Mouse (Mus musculus) layer of hippocampus, adult 9-10 months (tissue): ENCODE results near the gene Klrg1.

Source experiments
- DNase-seq: peaks from one replicate; pipeline ENCODE4 v3.0.0; 2022; ENCODE audit warnings: low spot score

Klrg1 gene

DNA sequence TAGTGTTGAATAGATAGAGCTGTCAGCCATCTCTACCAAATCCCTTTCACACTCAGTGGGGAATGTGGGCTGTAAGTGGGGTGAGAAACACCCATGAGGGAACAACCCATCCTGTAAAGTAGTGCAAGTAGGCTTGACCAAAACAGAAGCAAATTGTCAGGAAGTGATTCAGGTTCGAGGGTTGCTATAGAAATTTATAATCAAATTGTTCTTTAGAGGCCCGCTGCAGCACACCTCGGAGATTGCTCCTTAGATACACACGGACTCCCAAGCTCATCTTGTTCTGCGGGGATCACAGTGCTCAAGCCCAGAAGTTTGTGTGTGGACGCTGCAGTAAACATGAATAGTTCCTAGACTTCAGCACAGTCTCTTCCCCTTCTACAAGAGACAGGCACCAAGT lies at the start of gene Klrg1:
TSS of gene Klrg1 (minus strand) at position 101 of the 400 bp plus-strand sequence.
- DNase-seq = no peak

DNA sequence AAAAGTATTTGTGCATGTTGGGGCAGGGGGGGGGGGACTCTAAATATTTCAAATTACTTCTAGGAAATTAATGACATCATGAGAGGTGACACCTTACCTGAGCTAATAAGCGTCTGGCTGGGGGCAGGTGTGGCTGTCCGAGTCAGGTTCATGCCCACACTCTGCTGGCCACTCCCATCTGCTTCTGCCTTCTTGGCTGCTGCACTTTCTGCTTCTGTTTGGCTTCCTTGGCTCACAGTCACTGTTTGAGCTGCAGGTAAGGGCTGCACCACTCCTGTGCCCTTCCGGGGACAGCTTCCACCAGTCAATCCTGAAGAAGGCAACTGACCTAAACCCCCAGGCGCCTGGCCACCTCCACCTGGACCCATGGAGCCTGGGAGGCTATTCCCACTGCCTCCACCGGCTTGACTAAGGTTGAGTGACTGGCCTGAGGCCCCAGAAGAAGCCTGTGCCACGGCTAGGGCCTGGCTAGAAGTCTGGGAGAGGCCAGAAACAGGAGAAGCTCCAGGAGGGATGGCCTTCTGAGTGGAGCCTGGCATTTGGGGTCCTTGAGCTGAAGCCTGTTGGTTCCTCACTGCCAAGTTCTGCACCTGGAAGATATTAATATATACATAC lies 42.8 kb upstream of the Klrg1 start:
- DNase-seq = no peak

GRCm38 (mm10) chr6:122318726-122319125 lies 36.0 kb upstream of the Klrg1 start:
- DNase-seq = no peak

DNA sequence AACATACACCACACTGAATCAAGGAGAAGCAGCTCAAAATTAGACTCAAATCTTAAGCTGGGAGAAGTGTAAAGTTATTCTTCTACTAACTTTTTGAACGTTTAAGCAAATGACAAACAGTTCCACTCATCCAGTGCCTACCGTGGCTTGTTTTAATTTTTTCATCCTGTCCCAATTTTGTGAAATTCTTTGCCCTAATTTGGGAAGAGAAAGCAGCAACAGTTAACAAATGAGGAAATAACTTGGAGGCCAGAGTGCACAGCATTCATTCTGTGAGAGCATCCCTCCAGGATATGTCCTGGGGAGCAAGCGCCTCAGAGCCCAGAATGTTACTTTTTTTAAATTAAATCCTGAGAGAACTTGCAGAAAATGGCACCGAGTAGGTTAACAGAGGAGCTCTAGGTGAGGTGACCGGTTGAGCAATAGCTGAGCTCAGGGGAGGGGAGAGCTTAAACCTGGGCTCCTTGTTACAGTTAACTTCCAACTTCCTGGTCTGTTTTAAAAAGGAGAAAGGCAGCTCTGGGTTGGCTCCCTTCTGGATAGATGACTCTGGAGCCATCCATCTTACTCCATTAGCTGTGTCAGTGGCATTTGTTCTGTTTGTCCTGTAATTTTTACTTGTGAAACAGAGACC lies 27.6 kb upstream of the Klrg1 start:
- no peak for DNase-seq

DNA sequence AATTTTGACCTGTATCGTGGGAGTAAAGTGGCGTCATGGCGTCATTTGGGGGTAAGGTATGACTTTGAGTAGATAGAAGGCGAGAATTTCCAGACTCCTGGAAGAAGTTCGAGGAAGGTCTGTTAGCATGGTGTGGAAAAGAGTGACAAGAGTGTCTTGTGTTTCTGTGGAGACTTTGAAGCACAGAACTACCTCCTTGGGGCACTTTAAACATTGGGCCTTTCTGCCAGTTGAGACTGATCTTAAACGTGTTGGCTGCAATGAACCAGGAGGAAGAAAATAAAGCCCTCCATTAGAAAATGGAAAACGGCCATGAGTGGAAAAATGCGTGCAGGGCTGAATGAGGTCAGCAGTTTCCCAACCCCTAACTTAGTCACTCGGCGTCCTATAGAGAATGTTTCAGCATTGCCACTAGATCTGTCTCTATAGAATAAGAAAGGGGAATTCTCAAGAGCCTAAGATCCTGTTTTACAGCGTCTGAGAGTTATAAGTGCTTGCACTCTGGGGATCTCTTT lies 26.8 kb upstream of the Klrg1 start:
- no peak for DNase-seq

- DNase-seq = peak; percentile 95
Measured at GRCm38 (mm10) chr6:122308505-122309393, 26.1 kb upstream of the Klrg1 start, which contains the start of gene M6pr. Gene M6pr (plus strand): TSS chr6:122308720.

GRCm38 (mm10) chr6:122308136-122308504 lies 25.4 kb upstream of the Klrg1 start:
- DNase-seq = no peak

GRCm38 (mm10) chr6:122306707-122307106 lies 24.0 kb upstream of the Klrg1 start:
- no peak for DNase-seq

DNA sequence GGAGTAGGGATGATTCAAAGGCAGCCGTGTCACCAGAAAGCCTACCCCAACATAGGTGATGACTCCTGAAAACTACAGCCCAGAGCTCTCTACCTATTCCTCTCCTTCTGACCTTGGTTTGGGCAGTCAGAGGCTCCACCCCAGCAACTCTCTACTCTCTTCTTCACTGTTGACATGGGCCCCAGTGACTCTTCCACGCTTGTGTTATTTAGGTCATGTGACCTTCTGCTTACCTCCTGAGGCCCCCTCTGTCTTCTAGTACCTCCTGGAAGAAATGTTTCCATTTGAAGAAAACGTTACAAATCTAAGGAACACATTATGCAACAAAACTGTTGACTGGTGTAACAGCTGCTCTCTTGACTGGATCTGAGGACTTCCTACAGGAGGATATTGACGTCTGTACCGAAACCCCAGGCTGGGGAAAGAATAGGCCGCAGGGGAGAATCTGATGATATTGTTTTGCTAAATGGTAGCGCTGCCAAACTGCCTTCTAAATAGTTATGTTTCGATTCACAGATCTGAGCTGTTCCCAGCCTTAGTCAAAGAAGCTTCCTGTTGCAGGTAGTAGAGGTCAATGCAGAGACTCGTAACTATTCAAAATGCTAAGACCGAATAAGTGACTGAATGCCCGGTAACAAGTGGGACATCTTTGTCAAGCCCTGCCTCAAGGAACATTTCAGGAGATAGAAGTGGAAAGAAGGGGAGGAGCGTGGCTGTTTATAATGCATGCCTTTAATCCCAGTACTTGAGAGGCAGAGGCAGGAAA lies 22.3 kb upstream of the Klrg1 start:
- DNase-seq = no peak

DNA sequence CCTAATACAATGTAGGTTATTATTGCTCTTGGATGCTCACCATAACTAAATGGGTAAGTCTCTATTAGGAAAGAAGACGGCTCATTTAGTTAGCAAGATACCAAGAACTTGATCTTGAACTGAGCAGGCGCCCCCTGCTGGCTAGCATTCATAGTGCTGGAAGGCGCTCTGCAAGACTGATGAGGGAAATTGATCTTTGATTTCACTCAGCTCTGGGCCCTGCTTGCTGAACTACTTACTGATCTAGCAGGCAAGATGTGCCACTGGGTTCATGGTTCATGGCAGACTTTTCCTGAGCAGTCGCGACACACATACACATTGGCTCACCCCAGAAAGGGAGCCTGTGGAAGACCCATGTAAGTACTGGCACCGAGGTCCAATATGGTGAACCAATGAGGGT lies 21.7 kb upstream of the Klrg1 start:
- DNase-seq = peak; percentile 63

- no peak for DNase-seq
Measured at GRCm38 (mm10) chr6:122303526-122303925, 20.8 kb upstream of the Klrg1 start.

DNA sequence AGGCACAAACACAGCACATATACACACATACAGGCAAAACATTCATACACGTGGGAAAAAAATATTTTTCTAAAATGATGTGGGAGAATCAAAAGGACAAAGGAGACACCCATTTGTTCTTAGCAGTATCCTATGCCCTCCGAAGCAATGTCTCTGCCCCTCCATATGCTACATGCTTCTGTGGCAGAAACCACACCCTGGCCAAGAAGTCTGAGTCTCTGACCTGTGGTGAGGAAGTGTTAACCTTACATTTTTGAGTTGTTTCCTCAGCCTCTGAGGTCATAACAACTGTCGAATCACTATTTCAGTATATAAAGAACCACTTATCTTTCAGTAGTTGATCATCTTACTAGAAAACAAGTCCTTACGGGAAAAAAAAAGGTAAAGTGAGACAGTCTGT lies 20.0 kb upstream of the Klrg1 start:
- no peak for DNase-seq

DNA sequence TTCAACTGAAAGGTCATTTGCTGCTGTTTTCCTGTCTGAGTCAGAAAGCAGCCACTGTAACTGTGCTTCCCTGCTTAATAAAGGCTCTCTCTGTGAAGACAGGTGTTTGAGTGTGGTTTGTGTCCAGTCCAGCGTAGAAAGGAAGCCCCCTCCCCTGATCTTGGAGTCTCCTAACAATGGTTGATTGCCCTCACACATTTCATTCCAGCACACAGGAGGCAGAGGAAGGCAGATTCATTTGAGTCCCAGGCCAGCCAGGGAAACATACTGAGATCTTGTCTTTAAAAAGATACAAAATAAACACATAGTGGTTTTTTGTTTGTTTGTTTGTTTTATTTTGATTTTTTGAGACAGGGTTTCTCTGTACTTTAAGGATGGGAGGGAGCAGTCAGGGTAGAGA lies 19.4 kb upstream of the Klrg1 start:
- no peak for DNase-seq

- no peak for DNase-seq
Measured at GRCm38 (mm10) chr6:122299621-122300133, 17.0 kb upstream of the Klrg1 start.

DNA sequence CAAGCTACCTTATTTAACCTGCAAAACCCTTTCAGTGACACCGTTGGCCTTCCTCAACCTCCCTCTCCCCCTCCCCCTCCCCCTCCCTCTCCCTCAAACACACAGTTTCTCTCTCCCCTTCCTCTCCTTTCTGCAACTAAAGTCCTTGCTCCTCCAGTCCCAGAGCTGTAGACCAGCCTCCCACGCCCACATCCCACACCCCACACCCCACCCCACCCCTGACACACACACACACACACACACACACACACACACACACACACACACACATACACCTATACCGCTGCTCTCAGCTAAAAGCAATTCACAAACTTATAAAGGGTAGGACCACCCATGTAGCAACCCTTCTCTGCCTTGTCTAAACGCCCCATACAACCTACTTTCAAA lies 15.5 kb upstream of the Klrg1 start:
- DNase-seq = no peak

GRCm38 (mm10) chr6:122297279-122298222 lies 14.9 kb upstream of the Klrg1 start:
- DNase-seq = no peak

DNA sequence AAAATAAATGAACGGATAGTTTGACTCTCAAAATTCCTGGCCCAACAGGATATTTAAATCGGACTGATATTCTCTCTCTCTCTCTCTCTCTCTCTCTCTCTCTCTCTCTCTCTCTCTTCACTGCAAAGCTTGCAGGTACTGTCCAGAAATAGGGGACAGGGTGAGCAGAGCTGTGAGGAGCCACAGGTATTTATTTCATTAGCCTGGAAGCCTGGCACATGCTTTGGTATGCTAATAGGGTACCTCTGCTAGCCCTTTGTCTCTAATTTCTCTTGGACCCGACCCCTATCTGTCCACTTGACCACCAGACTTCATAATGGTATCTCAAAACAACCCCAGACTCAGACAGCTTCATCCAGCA lies 14.2 kb upstream of the Klrg1 start:
- no peak for DNase-seq

- DNase-seq = no peak
Measured at GRCm38 (mm10) chr6:122295242-122295641, 12.6 kb upstream of the Klrg1 start.

GRCm38 (mm10) chr6:122294290-122294689 lies 11.6 kb upstream of the Klrg1 start:
- no peak for DNase-seq

DNA sequence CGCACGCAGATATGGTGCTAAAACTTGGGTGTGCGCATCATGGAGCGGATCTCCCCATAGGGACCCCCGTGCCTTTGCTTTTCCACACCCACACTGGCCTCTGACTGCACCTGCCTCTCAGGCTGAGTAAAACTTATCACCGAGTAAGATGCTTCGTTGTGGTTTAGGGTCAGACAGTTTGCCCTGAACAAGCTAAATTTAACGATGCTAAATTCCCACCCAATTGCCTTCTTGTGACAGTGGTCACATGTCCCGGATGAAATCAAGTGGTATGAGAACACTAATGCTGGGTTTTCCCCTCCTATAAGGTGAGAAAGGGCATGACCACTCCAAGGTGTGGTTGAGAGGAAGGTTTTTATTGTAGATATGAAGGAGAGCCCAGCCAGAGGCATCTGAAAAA lies 11.1 kb upstream of the Klrg1 start:
- no peak for DNase-seq

- no peak for DNase-seq
Measured at GRCm38 (mm10) chr6:122293121-122293520, 10.4 kb upstream of the Klrg1 start.
